Comparison of ENCODE assay signal across 8 mouse cellular contexts in genomic region chr19:37172566-37173130, GRCm38 (mm10). TPM values are rescaled to one million over a fixed set of nuclear protein-coding genes. Genes with fewer than 3 reads are reported as not detected.
DNase-seq lines count a peak whose midpoint lies in the region; ATAC-seq and TF ChIP-seq lines count a peak whose summit lies in the region.

No protein-coding gene starts in this region.

- peaks cover 3% of the 10 kb centered on the region for H3K4me1 ChIP-seq in testis, adult 2 months (ENCODE audit: control insufficient read depth, insufficient read depth, low read length)
- H3K4me1 ChIP-seq in hindbrain, embryonic 16.5 days (ENCODE audit: control insufficient read depth, insufficient read depth, low read depth, low read length) = peaks cover 11% of the 10 kb centered on the region
- peaks cover 15% of the 10 kb centered on the region; the same call in 1 of the 2 replicates for H3K4me1 ChIP-seq in neural tube, embryonic 14.5 days (ENCODE audit: control insufficient read depth, insufficient read depth, low read length)

- peak overlapping the region; percentile 96 for H3K4me2 ChIP-seq in hindbrain, embryonic 16.5 days (ENCODE audit: low read length)
- peak overlapping the region; percentile 99 for H3K4me2 ChIP-seq in neural tube, embryonic 14.5 days (ENCODE audit: low read depth, low read length)

- no peak for ATAC-seq in hindbrain, embryonic 16.5 days
- ATAC-seq in neural tube, embryonic 14.5 days (ENCODE audit: low read depth) = no peak

- peak overlapping the region; percentile 92 for H3K4me3 ChIP-seq in gastrocnemius, adult 2 months
- peak overlapping the region; percentile 22 for H3K4me3 ChIP-seq in testis, adult 2 months (ENCODE audit: control insufficient read depth, low read depth, low read length)
- H3K4me3 ChIP-seq in hindbrain, embryonic 16.5 days (ENCODE audit: low read length) = peak overlapping the region; percentile 62
- H3K4me3 ChIP-seq in neural tube, embryonic 14.5 days (ENCODE audit: low read depth, low read length) = peak overlapping the region; percentile 75

- no peaks in the 10 kb centered on the region for H3K36me3 ChIP-seq in testis, adult 2 months (ENCODE audit: control insufficient read depth, insufficient read depth, low read length)
- no peaks in the 10 kb centered on the region for H3K36me3 ChIP-seq in hindbrain, embryonic 16.5 days (ENCODE audit: control insufficient read depth, insufficient read depth, low read length)
- H3K36me3 ChIP-seq in neural tube, embryonic 14.5 days (ENCODE audit: control insufficient read depth, insufficient read depth, low read length) = no peaks in the 10 kb centered on the region

- peak overlapping the region; percentile 43 for H3K9ac ChIP-seq in hindbrain, embryonic 16.5 days (ENCODE audit: low read depth, low read length)
- no peak overlapping the region for H3K9ac ChIP-seq in neural tube, embryonic 14.5 days (replicated peaks; ENCODE audit: low read depth, low read length)

- DNase-seq in gastrocnemius, adult 2 months = peak; percentile 31
- DNase-seq in gastrocnemius, postnatal 4 days (ENCODE audit: low spot score in 2 of 2) = no peak
- no peak for DNase-seq in testis, postnatal 10 days (ENCODE audit: low spot score)
- DNase-seq in thymus, postnatal 0 days (ENCODE audit: low spot score) = no peak
- no peak for DNase-seq in thymus, postnatal 10 days (ENCODE audit: low spot score in 2 of 2)

- H3K27me3 ChIP-seq in testis, adult 2 months (ENCODE audit: control insufficient read depth, insufficient read depth, low read length) = no peaks in the 10 kb centered on the region
- no peaks in the 10 kb centered on the region for H3K27me3 ChIP-seq in hindbrain, embryonic 16.5 days (replicated peaks; ENCODE audit: control insufficient read depth, insufficient read depth, low read length)
- H3K27me3 ChIP-seq in neural tube, embryonic 14.5 days (ENCODE audit: control insufficient read depth, insufficient read depth, low read length) = no peaks in the 10 kb centered on the region

- peak overlapping the region; percentile 98 for H3K27ac ChIP-seq in gastrocnemius, adult 2 months
- H3K27ac ChIP-seq in testis, adult 2 months (ENCODE audit: control insufficient read depth, insufficient read depth, low read depth, low read length) = no peak overlapping the region
- H3K27ac ChIP-seq in hindbrain, embryonic 16.5 days (ENCODE audit: low read depth, low read length) = no peak overlapping the region
- H3K27ac ChIP-seq in neural tube, embryonic 14.5 days (ENCODE audit: low read depth, low read length) = no peak overlapping the region

- TF ChIP-seq CTCF in gastrocnemius, adult 2 months (IDR thresholded peaks at IDR 0.05) = no peak
- TF ChIP-seq CTCF in testis, adult 2 months (IDR thresholded peaks at IDR 0.05; ENCODE audit: control insufficient read depth, insufficient read depth, insufficient replicate concordance, low read depth, low read length) = no peak

- TF ChIP-seq POLR2A in testis, adult 2 months (IDR thresholded peaks at IDR 0.05; ENCODE audit: control insufficient read depth, low read depth, low read length) = no peak

- intact Hi-C loops in gastrocnemius, adult 2 months (cut with DNase I) = no loop called here

- WGBS in hindbrain, embryonic 16.5 days = 65% methylated on average over 11 of the region's 11 CpGs
- WGBS in neural tube, embryonic 14.5 days = 74% methylated on average over 11 of the region's 11 CpGs

- no peaks in the 10 kb centered on the region for H3K9me3 ChIP-seq in hindbrain, embryonic 16.5 days (ENCODE audit: control insufficient read depth, low read length)
- no peaks in the 10 kb centered on the region for H3K9me3 ChIP-seq in neural tube, embryonic 14.5 days (ENCODE audit: control insufficient read depth, low read length)

RNA-seq across cellular contexts. Expression of gene March5, which starts 34.7 kb away (rescaled TPM):
- total RNA-seq in gastrocnemius, adult 2 months (2021) = 10 to 100 TPM; 72.5 to 84.7 TPM
- 10 to 100 TPM; 54.7 to 59.5 TPM for total RNA-seq in gastrocnemius, postnatal 4 days (2021)
- polyA plus RNA-seq in testis, adult 2 months (2012; rRNA removed) = 27.5 and 31.2 TPM in 2 replicates
- 82.7 and 83.2 TPM in 2 replicates for polyA plus RNA-seq in hindbrain, embryonic 16.5 days (2015; fragmentation: Nextera tagmentation; extraction: Ambion mirVana)
- polyA plus RNA-seq in neural tube, embryonic 14.5 days (2014; fragmentation: Nextera tagmentation; extraction: Ambion mirVana) = 121 and 126 TPM in 2 replicates
- polyA plus RNA-seq in thymus, postnatal 0 days (2015; fragmentation: Nextera tagmentation; extraction: Ambion mirVana) = 95.0 and 102 TPM in 2 replicates

RNA-seq across cellular contexts. Expression of gene Cpeb3, which starts 35.8 kb away (rescaled TPM):
- 10 to 100 TPM; 56.0 to 64.8 TPM for total RNA-seq in gastrocnemius, adult 2 months (2021)
- 10 to 100 TPM; 15.7 to 21.9 TPM for total RNA-seq in gastrocnemius, postnatal 4 days (2021)
- 86.5 and 93.6 TPM in 2 replicates for polyA plus RNA-seq in testis, adult 2 months (2012; rRNA removed)
- 10.4 and 10.9 TPM in 2 replicates for polyA plus RNA-seq in hindbrain, embryonic 16.5 days (2015; fragmentation: Nextera tagmentation; extraction: Ambion mirVana)
- polyA plus RNA-seq in neural tube, embryonic 14.5 days (2014; fragmentation: Nextera tagmentation; extraction: Ambion mirVana) = 13.3 and 14.7 TPM in 2 replicates
- 0.59 and 1.1 TPM in 2 replicates for polyA plus RNA-seq in thymus, postnatal 0 days (2015; fragmentation: Nextera tagmentation; extraction: Ambion mirVana)

Comparison
In these comparisons a context has a peak if more than half of its experiments do, and no peak if none do; other contexts are left out.
1. H3K4me3 ChIP-seq: peak in every context shown above with its lines; median percentile 92 in gastrocnemius, adult 2 months; 75 in neural tube, embryonic 14.5 days; 62 in hindbrain, embryonic 16.5 days; 22 in testis, adult 2 months.